Mouse (Mus musculus) left cerebral cortex, adult 11 months (tissue): ENCODE results near the gene Spen.
A peak's percentile ranks its signal among the peaks of the same experiment; 100 is the strongest.
"Not testable (repeated sequence)": the region's sequence is repeated elsewhere in the genome, so short reads cannot be mapped to it uniquely, and the experiment has no call there.

ENCODE experiments used
- DNase-seq: peaks from one replicate; pipeline ENCODE4 v3.0.0; 2022; ENCODE audit warnings: low spot score

Spen gene

GRCm38 (mm10) chr4:141559131-141559897 lies 20.9 kb upstream of the Spen start:
- DNase-seq, result peak; percentile 67

GRCm38 (mm10) chr4:141558658-141559057 lies 20.3 kb upstream of the Spen start:
- DNase-seq, result no peak

- DNase-seq, result not testable (repeated sequence)
These were observed 17.8 kb upstream of the Spen start for GRCm38 (mm10) chr4:141556163-141556562.

GRCm38 (mm10) chr4:141554255-141554865 lies 16.0 kb upstream of the Spen start:
- DNase-seq, result not testable (repeated sequence)

GRCm38 (mm10) chr4:141552484-141552883 lies 14.1 kb upstream of the Spen start:
- DNase-seq, result no peak

GRCm38 (mm10) chr4:141547299-141547698 lies 8.9 kb upstream of the Spen start:
- DNase-seq, result no peak

- DNase-seq, result peak; percentile 75
These were observed 8.2 kb upstream of the Spen start for GRCm38 (mm10) chr4:141546334-141547200.

GRCm38 (mm10) chr4:141545743-141546333 lies 7.4 kb upstream of the Spen start:
- peak; percentile 98 for DNase-seq

GRCm38 (mm10) chr4:141545071-141545742 lies 6.8 kb upstream of the Spen start:
- peak; percentile 49 for DNase-seq

- no peak for DNase-seq
These were observed 6.1 kb upstream of the Spen start for GRCm38 (mm10) chr4:141544536-141544935.

GRCm38 (mm10) chr4:141543593-141543992 lies 5.2 kb upstream of the Spen start:
- no peak for DNase-seq

GRCm38 (mm10) chr4:141541851-141542250 lies 3.5 kb upstream of the Spen start:
- DNase-seq, result no peak

- no peak for DNase-seq
These were observed 2.4 kb upstream of the Spen start for GRCm38 (mm10) chr4:141540844-141541243.

- DNase-seq, result no peak
These were observed 893 bp upstream of the Spen start for GRCm38 (mm10) chr4:141539213-141539767.

GRCm38 (mm10) chr4:141537706-141538407 lies 540 bp downstream of the Spen start:
- no peak for DNase-seq

GRCm38 (mm10) chr4:141537226-141537610 lies 1.2 kb downstream of the Spen start:
- no peak for DNase-seq

GRCm38 (mm10) chr4:141536291-141537225 lies 1.8 kb downstream of the Spen start:
- DNase-seq, result peak; percentile 54

GRCm38 (mm10) chr4:141534947-141535680 lies 3.3 kb downstream of the Spen start:
- DNase-seq, result no peak

GRCm38 (mm10) chr4:141530979-141531378 lies 7.4 kb downstream of the Spen start:
- no peak for DNase-seq
